Mouse (Mus musculus) myocyte (in vitro differentiated cells): ENCODE measurements around the gene Cxcr4.

Experiments used
- CEBPB ChIP-seq: IDR thresholded peaks from 2 replicates; pipeline ENCODE4 v1.6.1; 2011; ENCODE audit warnings: mild to moderate bottlenecking, moderate library complexity; ENCODE audit not compliant: poor library complexity, insufficient read depth, severe bottlenecking
- E2F4 ChIP-seq: IDR thresholded peaks from one replicate; pipeline ENCODE4 v1.6.1; 2011; ENCODE audit warnings: mild to moderate bottlenecking, control low read depth, moderate library complexity; ENCODE audit not compliant: insufficient read depth
- MAX ChIP-seq: IDR thresholded peaks from one replicate; pipeline ENCODE4 v1.6.1; 2011; ENCODE audit warnings: low read depth, mild to moderate bottlenecking, control low read depth
- MYOD1 ChIP-seq, 3 experiments: IDR thresholded peaks; one replicate each; pipeline ENCODE4 v1.6.1; 2011; ENCODE audit warnings: control low read depth in 2 of 3, low read depth in 2 of 3, mild to moderate bottlenecking in 2 of 3, moderate library complexity in 1 of 3; ENCODE audit not compliant: insufficient read length in 2 of 3, control insufficient read depth in 1 of 3
- POLR2A ChIP-seq: IDR thresholded peaks from one replicate; pipeline ENCODE4 v1.6.1; 2011; ENCODE audit warnings: low read depth, mild to moderate bottlenecking, control low read depth, moderate library complexity; ENCODE audit not compliant: insufficient read length
- POLR2AphosphoS2 ChIP-seq: IDR thresholded peaks from one replicate; pipeline ENCODE4 v1.6.1; 2011; ENCODE audit warnings: low read depth, control low read depth; ENCODE audit not compliant: insufficient read length
- REST ChIP-seq: IDR thresholded peaks from one replicate; pipeline ENCODE4 v1.6.1; 2011; ENCODE audit warnings: mild to moderate bottlenecking, control low read depth, moderate library complexity; ENCODE audit not compliant: insufficient read depth, insufficient read length
- SRF ChIP-seq: IDR thresholded peaks from one replicate; pipeline ENCODE4 v1.6.1; 2011; ENCODE audit warnings: low read depth; ENCODE audit not compliant: control insufficient read depth, insufficient read length
- TCF12 ChIP-seq: IDR thresholded peaks from one replicate; pipeline ENCODE4 v1.6.1; 2011; ENCODE audit warnings: mild to moderate bottlenecking, control low read depth; ENCODE audit not compliant: poor library complexity, insufficient read depth, severe bottlenecking

GRCm38 (mm10) chr1:128633711-128634379 lies 41.8 kb upstream of the Cxcr4 start:
- TF ChIP-seq POLR2A = no peak
- no peak for TF ChIP-seq POLR2AphosphoS2
- no peak for TF ChIP-seq MAX
- no peak for TF ChIP-seq E2F4
- no peak for TF ChIP-seq CEBPB
- no peak for TF ChIP-seq REST
- no peak for TF ChIP-seq MYOD1 (IDR thresholded peaks at IDR 0.05; ENCODE audit: control insufficient read depth in 1 of 3, insufficient read length in 2 of 3, low read depth in 2 of 3)
- no peak for TF ChIP-seq TCF12
- TF ChIP-seq SRF = no peak
